Mouse (Mus musculus) stomach, postnatal 0 days (tissue): ENCODE measurements around the gene Ppp1cb.

Source experiments
- CTCF ChIP-seq: IDR thresholded peaks from 2 replicates; pipeline ENCODE4 v1.5.1; 2016; ENCODE audit warnings: antibody characterized with exemption, low read depth, mild to moderate bottlenecking, moderate library complexity
- EP300 ChIP-seq: optimal IDR thresholded peaks from 2 replicates; pipeline ENCODE3; 2016; ENCODE audit warnings: antibody characterized with exemption

GRCm38 (mm10) chr5:32435612-32436011 is 23.0 kb upstream of the Ppp1cb start:
- TF ChIP-seq CTCF (no peak), EP300 (no peak)
